Mouse (Mus musculus) thymus, adult 18-20 months (tissue): ENCODE results near the gene Ms4a5.
"Not testable (repeated sequence)": the region's sequence is repeated elsewhere in the genome, so short reads cannot be mapped to it uniquely, and the experiment has no call there.

ENCODE experiments used
- DNase-seq, 2 experiments: peaks; one replicate each; pipeline ENCODE4 v3.0.0; 2022; ENCODE audit warnings: mixed read lengths in 2 of 2

Gene Ms4a5

GRCm38 (mm10) chr19:11283773-11284172 lies at the start of gene Ms4a5:
Ms4a5 (minus strand) TSS chr19:11283873.
- DNase-seq, result no peak

DNA sequence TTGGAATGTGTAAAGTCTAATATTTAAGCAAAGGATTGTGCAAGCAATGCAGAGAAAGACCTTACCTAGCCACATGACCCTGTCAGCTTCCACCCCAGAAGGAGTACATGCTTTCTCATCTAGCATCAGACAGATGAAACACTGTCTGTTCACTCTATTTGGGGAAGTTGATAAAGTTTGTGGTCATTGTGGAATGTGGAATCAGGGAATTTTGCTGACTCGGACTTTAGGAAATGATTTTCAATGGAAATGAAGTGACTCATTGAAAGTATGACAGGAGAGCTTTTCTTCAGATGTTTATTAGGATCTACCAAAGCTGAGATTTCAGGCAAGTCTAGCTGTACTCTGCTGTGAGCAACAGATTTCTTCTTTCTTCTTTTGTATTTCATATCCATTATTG lies 37.5 kb upstream of the Ms4a5 start:
- no peak for DNase-seq

DNA sequence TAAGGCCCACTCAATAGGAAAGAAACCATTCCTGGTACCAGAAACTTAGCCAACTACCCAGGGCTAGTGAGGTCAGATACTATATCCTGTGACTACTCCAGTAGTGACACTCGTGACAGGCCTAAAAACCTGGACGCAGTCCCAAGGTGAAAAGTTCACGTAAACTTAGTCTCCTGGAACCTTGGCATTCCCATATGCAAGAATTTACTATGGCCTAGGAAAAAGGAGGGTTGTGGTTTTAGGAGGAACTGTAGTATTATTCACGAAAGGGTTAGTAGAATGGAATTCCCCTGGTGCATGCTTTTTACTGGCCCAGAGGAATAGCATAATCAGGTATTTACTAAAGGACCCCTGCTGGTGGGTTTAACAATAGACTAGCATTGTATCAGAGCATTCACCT lies 33.1 kb upstream of the Ms4a5 start:
- no peak for DNase-seq

DNA sequence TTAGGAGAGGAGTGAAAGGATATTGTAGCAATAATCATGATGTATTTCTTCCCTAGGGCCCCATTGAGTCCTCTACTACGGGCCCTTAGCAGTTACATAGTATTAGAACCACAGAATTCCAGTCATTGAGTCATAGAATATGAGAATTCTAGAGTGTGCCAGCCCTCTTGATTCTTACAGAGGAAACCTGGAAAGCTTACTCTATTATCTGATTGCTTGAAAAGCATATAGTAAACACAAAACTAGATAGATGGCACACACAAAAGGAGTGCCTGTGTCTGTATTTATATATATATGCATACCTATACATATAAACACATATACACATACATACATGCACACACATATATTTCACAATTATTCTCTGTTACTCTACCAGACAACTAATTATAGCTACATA lies 30.7 kb upstream of the Ms4a5 start, which contains the start of gene Ms4a14:
Ms4a14 (minus strand) TSS at position 101 of the 400 bp plus-strand sequence.
- no peak for DNase-seq

DNA sequence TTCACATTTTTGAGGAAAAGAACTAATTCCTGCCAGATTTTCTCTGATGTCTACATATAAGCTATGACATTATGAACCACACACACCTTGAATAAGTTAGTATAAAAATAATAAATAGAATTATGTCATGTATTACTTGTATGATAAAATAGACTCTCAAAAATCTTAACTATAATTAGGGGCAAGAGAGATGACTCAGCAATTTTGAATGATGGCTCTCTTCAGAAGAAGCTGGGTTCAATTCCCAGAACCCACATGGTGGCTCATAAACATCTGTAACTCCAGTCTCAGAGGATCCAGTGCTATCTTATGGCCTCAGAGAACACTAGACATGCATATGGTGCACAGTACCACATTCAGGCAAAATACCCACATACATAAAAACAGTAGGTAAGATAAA lies 25.2 kb upstream of the Ms4a5 start:
- no peak for DNase-seq

DNA sequence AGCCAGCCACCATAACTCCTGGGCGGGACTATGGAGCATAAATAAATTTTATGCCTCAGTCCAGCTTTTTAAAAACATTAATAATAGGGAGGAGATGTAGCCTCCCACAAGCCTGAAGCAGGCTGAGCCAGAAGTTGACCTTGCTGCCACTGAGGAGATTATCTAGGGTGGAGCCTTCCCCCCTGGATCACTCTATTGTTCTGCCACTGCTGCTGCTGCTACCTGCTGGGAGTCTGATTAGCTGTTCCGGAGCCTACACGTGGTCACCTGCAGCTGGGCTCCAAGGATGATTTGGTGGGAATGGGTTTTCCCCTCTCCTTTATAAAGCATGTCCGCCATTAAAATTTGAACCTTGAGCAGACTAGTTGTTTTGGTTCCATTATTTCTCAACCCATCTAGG lies 15.9 kb upstream of the Ms4a5 start:
- not testable (repeated sequence) for DNase-seq

GRCm38 (mm10) chr19:11298939-11299338 lies 15.3 kb upstream of the Ms4a5 start:
- no peak for DNase-seq

DNA sequence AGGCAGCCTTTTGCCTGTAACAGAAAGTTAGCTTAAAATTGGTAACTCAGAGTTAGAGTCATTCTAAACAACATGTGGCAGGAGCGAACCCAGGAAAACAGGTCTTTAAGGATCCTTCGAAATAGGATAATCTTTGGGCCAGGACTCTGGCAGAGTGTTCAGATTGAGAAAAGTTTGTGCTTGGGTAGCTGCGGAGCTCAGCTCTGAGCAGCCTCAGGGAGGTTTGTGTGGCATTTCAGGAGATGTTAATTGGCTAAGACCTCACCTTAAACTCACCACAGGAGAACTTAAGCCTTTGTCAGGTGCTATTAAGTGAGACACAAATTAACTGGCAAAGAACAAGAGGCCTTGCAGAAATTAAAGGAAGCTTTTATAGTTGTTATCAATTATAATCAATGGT lies 9.9 kb upstream of the Ms4a5 start:
- not testable (repeated sequence) for DNase-seq

DNA sequence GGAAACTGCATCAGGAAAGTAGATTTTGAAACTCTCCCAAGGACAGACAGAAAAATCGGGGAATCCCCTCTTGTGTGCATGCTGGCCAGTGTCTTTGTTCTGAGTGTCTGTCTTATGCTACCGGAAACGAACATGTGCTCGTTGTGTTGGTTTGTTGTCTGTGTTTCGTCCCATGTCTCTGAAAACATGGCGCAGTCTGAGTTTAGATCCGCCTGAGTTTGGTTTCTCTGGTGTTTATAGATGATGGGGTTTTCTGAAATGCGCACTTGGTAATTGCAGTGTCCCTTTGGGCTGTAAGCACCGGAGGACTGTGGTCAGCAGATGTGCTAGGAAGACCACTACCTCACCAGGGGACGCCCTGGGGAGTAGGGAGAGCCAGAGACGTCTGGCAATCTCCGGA lies 9.3 kb upstream of the Ms4a5 start:
- peak in 1 of 2 experiments; percentile 4 for DNase-seq

DNA sequence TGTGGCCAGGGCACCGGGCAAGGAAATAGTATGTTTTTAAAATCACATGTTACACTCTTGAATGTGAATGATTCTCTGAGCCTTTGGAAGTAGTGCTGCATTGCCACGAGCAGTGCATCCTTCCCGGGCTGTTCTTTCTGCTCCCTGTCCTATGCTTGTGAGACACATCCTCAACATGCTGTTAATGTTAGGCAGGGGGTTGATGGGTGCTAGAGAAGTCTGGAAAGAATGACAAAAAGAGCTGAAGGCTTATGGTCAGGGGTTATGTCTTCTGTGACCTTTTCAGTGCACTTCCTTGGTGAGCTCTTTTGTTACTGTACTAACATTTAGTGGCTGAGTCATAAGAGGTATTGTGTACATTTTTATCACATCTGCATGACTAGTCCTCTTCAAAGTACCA lies 3.5 kb downstream of the Ms4a5 start:
- DNase-seq, result no peak

DNA sequence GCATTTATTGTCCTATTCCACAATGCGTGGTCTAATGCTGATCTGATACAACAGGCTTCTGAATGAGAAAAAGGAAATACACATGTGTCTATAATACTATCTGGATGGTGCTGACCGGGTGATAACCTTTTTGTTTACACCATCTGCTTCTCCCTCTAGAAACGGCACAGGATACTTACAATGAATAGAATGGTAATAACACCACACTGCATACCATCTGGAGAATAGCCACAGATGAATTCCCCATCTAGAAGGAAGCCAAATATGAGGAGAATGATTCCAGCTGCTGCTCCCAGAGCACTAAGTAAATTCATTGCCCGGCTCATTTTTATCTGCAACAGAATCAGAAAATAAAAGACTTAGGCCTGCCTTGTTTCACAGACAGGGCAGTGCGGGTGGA lies 7.2 kb downstream of the Ms4a5 start:
- no peak for DNase-seq

GRCm38 (mm10) chr19:11266956-11267355 lies 16.7 kb downstream of the Ms4a5 start:
- DNase-seq, result no peak

- DNase-seq, result peak in 1 of 2 experiments; percentile 9
Observed at GRCm38 (mm10) chr19:11266052-11266845, 17.4 kb downstream of the Ms4a5 start, which contains the start of gene Ms4a1. Ms4a1 (minus strand) TSS chr19:11266241.

GRCm38 (mm10) chr19:11264602-11265185 lies 19.0 kb downstream of the Ms4a5 start:
- DNase-seq, result no peak

DNA sequence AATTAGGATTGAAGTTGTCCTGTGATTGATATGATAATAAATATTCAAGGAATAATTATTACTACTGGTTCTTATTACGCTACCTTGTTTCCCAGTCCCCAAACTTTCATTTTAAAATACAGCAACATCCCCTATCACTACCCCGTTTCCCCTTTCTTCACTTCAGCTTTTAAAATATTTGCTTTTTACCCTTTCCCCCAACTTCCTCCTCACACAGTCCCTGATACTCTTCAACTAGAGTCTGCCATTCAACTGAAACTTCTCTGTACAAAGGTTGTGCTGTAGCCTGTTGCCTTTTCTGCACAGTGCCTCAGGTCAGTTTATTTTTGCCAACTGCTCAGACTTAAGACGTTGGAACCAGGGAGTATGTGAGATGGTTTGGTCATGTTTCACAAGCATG lies 20.1 kb downstream of the Ms4a5 start:
- DNase-seq, result no peak

- DNase-seq, result not testable (repeated sequence)
Observed at GRCm38 (mm10) chr19:11262932-11263331, 20.7 kb downstream of the Ms4a5 start.

DNA sequence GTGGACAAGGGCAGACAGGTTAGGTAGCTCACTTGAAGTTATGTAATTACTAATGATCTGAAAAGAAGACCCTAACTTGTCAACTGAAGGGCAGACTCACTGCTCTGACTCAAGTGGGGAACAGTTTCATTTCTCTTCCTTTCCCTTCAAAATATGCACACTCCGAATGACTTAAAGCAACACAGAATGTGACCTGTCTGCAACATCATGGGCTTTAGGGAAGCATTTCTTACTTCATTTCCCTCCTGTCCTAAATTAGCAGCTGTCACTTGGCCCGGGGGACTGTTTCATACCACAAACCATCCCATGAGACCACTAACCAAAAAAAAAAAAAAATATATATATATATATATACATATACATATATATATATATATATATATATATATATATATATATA lies 22.2 kb downstream of the Ms4a5 start:
- DNase-seq, result no peak

DNA sequence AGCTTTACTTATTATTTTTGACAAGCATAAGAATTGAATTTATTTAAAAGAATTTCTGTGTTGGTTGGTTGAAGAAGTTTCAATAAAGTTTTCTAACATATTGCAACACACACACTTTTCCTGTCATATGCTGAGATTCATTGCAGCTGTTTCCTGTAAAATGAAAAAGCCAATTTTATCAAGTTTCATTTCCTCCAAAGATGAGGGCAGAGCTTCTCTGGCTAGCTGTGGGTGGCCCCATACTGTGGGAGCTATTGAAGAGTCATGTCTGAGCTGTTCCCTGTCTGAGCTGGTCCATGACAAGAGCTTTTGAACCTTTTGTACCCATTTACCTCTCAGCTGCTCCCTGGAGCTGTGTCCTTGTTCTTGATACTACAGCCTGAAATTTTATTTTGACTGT lies 39.4 kb downstream of the Ms4a5 start:
- no peak for DNase-seq

GRCm38 (mm10) chr19:11242560-11242959 lies 41.1 kb downstream of the Ms4a5 start:
- DNase-seq, result no peak

DNA sequence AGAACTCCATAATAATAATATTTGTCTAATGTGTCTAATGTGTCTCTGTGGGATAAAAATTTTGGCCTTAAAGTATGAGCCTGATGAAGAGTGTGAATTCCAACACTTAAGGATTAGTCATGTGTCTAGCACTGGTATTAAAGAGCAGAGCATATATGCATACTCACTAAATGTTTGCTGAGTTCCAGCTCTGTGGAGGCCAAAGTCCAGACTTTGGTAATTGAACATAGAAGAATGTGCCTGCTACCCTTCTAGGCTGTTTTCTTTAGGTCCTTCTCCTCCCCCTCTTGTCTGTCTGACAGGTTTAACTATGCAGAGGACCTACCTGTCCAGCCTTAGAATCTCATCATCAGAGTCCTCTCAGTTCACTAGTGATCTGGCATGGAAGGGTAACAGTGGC lies 47.9 kb downstream of the Ms4a5 start:
- DNase-seq, result no peak

GRCm38 (mm10) chr19:11234921-11235735 lies 48.5 kb downstream of the Ms4a5 start:
- DNase-seq, result no peak

GRCm38 (mm10) chr19:11234244-11234643 lies 49.4 kb downstream of the Ms4a5 start:
- no peak for DNase-seq

GRCm38 (mm10) chr19:11232348-11232747 lies 51.3 kb downstream of the Ms4a5 start, which contains the start of gene Ms4a12:
Ms4a12 (minus strand) TSS chr19:11232448.
- DNase-seq, result no peak
